Mouse (Mus musculus): Measurements from ENCODE around the gene Kdm1a. TPM values are rescaled to one million over a fixed set of nuclear protein-coding genes. Genes with fewer than 3 reads are reported as not detected.

Gene Kdm1a
- polyA plus RNA-seq, 1 experiment, result 0.90 TPM

- TF ChIP-seq GATA1 (IDR thresholded peaks at IDR 0.05; ENCODE audit: low read length) (no peak), TAL1 (IDR thresholded peaks at IDR 0.05; ENCODE audit: low read length) (no peak)
- Histone ChIP-seq H3K27me3 (ENCODE audit: control insufficient read depth) (no peaks in the 10 kb centered on the region), H3K4me3 (replicated peaks) (no peak overlapping the region), H3K36me3 (ENCODE audit: control insufficient read depth) (peaks cover 90% of the 10 kb centered on the region), H3K9me3 (ENCODE audit: control insufficient read depth, low read length) (no peaks in the 10 kb centered on the region), H3K4me1 (ENCODE audit: control insufficient read depth) (no peaks in the 10 kb centered on the region)
These were observed 42.8 kb downstream of the Kdm1a start for GRCm38 (mm10) chr4:136559690-136560089.

DNA sequence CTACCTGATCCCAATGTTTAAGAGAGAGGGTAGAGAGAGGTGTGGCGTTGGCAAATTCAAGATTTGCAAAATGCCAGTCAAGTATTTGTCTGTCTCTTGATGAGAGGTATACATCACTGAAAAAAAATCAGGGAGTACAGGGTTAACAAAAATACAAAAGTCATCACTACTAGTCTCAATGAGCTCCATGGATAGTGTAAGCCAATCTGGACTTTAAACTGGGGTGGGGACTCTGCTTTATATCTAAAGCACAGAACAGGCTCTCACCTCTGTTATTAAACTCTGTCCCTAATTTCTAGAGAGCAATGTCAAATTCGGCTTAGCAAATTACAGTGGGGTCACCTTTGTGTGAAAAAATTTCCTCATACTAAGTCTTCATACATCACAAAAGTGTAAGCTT, 44.9 kb downstream of the Kdm1a start:
- H3K4me1 ChIP-seq (ENCODE audit: control insufficient read depth), result no peaks in the 10 kb centered on the region
- no peak overlapping the region for H3K4me3 ChIP-seq (replicated peaks)
- peaks cover 95% of the 10 kb centered on the region for H3K36me3 ChIP-seq (ENCODE audit: control insufficient read depth)

GRCm38 (mm10) chr4:136553108-136553507, 49.4 kb downstream of the Kdm1a start:
- TF ChIP-seq TAL1 (IDR thresholded peaks at IDR 0.05; ENCODE audit: low read length) (no peak), GATA1 (IDR thresholded peaks at IDR 0.05; ENCODE audit: low read length) (no peak)
- peaks cover 96% of the 10 kb centered on the region for H3K36me3 ChIP-seq (ENCODE audit: control insufficient read depth)

More for the DNA sequence above, 44.9 kb downstream of the Kdm1a start:
- H3K27me3 ChIP-seq (ENCODE audit: control insufficient read depth), result no peaks in the 10 kb centered on the region
- TF ChIP-seq GATA1 (IDR thresholded peaks at IDR 0.05; ENCODE audit: low read length), result no peak
- TF ChIP-seq TAL1 (IDR thresholded peaks at IDR 0.05; ENCODE audit: low read length), result no peak
- H3K9me3 ChIP-seq (ENCODE audit: control insufficient read depth, low read length), result no peaks in the 10 kb centered on the region

GRCm38 (mm10) chr4:136548381-136548801, 54.1 kb downstream of the Kdm1a start:
- peaks cover 75% of the 10 kb centered on the region for H3K36me3 ChIP-seq (ENCODE audit: control insufficient read depth)
- H3K4me1 ChIP-seq (ENCODE audit: control insufficient read depth), result no peaks in the 10 kb centered on the region
- TF ChIP-seq GATA1 (IDR thresholded peaks at IDR 0.05; ENCODE audit: low read length) (no peak), TAL1 (IDR thresholded peaks at IDR 0.05; ENCODE audit: low read length) (no peak)
- H3K27me3 ChIP-seq (ENCODE audit: control insufficient read depth), result no peaks in the 10 kb centered on the region
- H3K4me3 ChIP-seq (replicated peaks), result no peak overlapping the region
- H3K9me3 ChIP-seq (ENCODE audit: control insufficient read depth, low read length), result no peaks in the 10 kb centered on the region

More at GRCm38 (mm10) chr4:136553108-136553507, 49.4 kb downstream of the Kdm1a start:
- no peaks in the 10 kb centered on the region for H3K4me1 ChIP-seq (ENCODE audit: control insufficient read depth)
- no peak overlapping the region for H3K4me3 ChIP-seq (replicated peaks)
- no peaks in the 10 kb centered on the region for H3K27me3 ChIP-seq (ENCODE audit: control insufficient read depth)
- no peaks in the 10 kb centered on the region for H3K9me3 ChIP-seq (ENCODE audit: control insufficient read depth, low read length)

DNA sequence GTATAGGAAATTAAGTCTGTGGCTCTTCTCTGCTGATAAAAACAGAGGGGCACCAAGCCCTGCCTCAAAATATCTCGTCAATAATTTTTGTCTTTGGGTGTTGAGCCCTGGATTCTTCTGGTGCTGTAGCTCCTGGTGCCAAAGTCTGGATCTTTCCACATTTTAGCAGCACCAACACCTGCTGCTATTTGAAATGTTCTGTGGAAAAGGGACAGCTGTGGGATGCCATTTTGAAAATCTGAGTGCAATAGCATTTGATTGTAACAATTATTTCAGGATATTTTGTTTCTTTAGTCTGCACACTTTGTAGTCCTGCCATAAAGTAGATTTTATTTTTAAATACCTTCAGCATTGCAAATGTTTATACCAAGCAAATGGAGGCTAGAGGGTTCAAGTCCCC, 54.8 kb downstream of the Kdm1a start:
- H3K36me3 ChIP-seq (ENCODE audit: control insufficient read depth), result peaks cover 70% of the 10 kb centered on the region
- H3K4me3 ChIP-seq (replicated peaks), result no peak overlapping the region
- H3K4me1 ChIP-seq (ENCODE audit: control insufficient read depth), result no peaks in the 10 kb centered on the region
- no peaks in the 10 kb centered on the region for H3K27me3 ChIP-seq (ENCODE audit: control insufficient read depth)
- no peaks in the 10 kb centered on the region for H3K9me3 ChIP-seq (ENCODE audit: control insufficient read depth, low read length)
- TF ChIP-seq GATA1 (IDR thresholded peaks at IDR 0.05; ENCODE audit: low read length) (no peak), TAL1 (IDR thresholded peaks at IDR 0.05; ENCODE audit: low read length) (no peak)

DNA sequence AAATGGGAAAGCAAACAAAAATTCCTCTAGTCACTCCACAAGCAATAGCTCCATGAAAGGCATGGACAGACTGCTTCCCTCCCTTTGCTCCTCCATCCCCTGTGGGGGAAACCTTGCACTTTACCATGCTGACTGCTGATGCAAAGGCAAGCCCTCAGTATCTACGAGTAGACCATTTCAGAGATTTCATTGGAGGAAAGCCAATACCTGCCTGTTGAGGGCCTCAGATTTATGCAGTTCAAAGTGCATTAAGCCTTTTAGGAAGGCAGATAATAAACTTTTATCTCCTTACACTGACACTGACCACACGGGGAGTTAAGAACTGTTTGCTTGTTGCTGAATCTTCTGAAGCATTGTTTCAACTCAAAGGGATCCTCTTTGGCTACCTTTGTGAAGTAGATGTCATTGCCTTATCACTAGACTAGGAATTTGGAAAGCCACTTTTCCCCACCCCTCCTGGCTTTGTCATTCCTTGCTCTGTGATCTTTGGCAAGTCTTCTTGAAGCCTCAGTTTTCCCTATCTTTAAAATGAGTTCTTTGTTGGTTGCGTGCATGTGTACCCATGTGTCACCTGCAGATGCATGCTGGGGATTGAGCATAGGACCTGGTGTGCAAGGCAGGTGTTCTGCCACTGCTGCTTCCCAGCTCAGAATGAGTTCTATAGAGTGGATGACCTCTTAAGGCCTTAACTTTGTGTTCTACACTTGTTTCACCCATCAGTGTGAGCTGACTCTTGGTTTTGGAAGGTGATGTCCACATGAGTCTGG, 56.1 kb downstream of the Kdm1a start:
- no peak for TF ChIP-seq GATA1 (IDR thresholded peaks at IDR 0.05; ENCODE audit: low read length)
- no peak for TF ChIP-seq TAL1 (IDR thresholded peaks at IDR 0.05; ENCODE audit: low read length)
- no peak overlapping the region for H3K4me3 ChIP-seq (replicated peaks)
- H3K27me3 ChIP-seq (ENCODE audit: control insufficient read depth), result no peaks in the 10 kb centered on the region
- H3K9me3 ChIP-seq (ENCODE audit: control insufficient read depth, low read length), result no peaks in the 10 kb centered on the region
- H3K36me3 ChIP-seq (ENCODE audit: control insufficient read depth), result peaks cover 64% of the 10 kb centered on the region
- no peaks in the 10 kb centered on the region for H3K4me1 ChIP-seq (ENCODE audit: control insufficient read depth)

- no peaks in the 10 kb centered on the region for H3K27me3 ChIP-seq (ENCODE audit: control insufficient read depth)
- H3K9me3 ChIP-seq (ENCODE audit: control insufficient read depth, low read length), result no peaks in the 10 kb centered on the region
- H3K4me1 ChIP-seq (ENCODE audit: control insufficient read depth), result no peaks in the 10 kb centered on the region
- H3K4me3 ChIP-seq (replicated peaks), result no peak overlapping the region
- peaks cover 56% of the 10 kb centered on the region for H3K36me3 ChIP-seq (ENCODE audit: control insufficient read depth)
- no peak for TF ChIP-seq TAL1 (IDR thresholded peaks at IDR 0.05; ENCODE audit: low read length)
- TF ChIP-seq GATA1 (IDR thresholded peaks at IDR 0.05; ENCODE audit: low read length), result no peak
These were observed 57.4 kb downstream of the Kdm1a start for GRCm38 (mm10) chr4:136545151-136545550.

DNA sequence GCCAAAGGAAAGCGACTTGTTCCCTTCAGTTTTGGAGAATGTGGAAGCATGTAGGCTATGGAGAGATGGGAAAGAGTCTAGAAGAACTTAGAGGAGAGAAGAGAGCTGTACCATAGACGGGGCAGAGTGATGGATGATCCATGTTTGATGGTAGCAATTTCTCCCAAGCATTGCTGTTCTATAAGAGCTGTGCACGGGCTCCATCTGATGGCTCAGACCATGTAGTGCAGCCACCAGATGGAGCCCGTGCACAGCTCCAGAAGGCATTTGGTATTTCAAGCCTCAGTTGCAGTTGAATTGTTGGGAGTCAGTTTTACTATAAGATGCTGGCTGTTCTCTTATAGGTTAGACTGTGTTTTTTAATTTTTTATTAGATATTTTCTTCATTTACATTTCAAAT, 76.1 kb downstream of the Kdm1a start:
- Histone ChIP-seq H3K4me3 (replicated peaks) (no peak overlapping the region), H3K9me3 (ENCODE audit: control insufficient read depth, low read length) (no peaks in the 10 kb centered on the region), H3K27me3 (ENCODE audit: control insufficient read depth) (no peaks in the 10 kb centered on the region), H3K36me3 (ENCODE audit: control insufficient read depth) (no peaks in the 10 kb centered on the region), H3K4me1 (ENCODE audit: control insufficient read depth) (peaks cover 29% of the 10 kb centered on the region)
- TF ChIP-seq TAL1 (IDR thresholded peaks at IDR 0.05; ENCODE audit: low read length) (no peak), GATA1 (IDR thresholded peaks at IDR 0.05; ENCODE audit: low read length) (no peak)

- peaks cover 33% of the 10 kb centered on the region for H3K4me1 ChIP-seq (ENCODE audit: control insufficient read depth)
- H3K27me3 ChIP-seq (ENCODE audit: control insufficient read depth), result no peaks in the 10 kb centered on the region
- TF ChIP-seq GATA1 (IDR thresholded peaks at IDR 0.05; ENCODE audit: low read length) (no peak), TAL1 (IDR thresholded peaks at IDR 0.05; ENCODE audit: low read length) (no peak)
- no peaks in the 10 kb centered on the region for H3K9me3 ChIP-seq (ENCODE audit: control insufficient read depth, low read length)
- no peaks in the 10 kb centered on the region for H3K36me3 ChIP-seq (ENCODE audit: control insufficient read depth)
- H3K4me3 ChIP-seq (replicated peaks), result no peak overlapping the region
These were observed 78.2 kb downstream of the Kdm1a start for GRCm38 (mm10) chr4:136524309-136524708.
